Mouse (Mus musculus) kidney, adult 2 months (tissue): ENCODE measurements around the gene Cdiptos.

Experiments
- CTCF ChIP-seq: fragments of 200-500 bp; conservative IDR thresholded peaks from 2 replicates; pipeline ENCODE4 v1.5.1; 2011; ENCODE audit warnings: low read depth, mild to moderate bottlenecking, control low read depth, low read length, moderate library complexity, mixed read lengths; ENCODE audit not compliant: insufficient read depth, insufficient read length
- POLR2A ChIP-seq: fragments of 200-500 bp; IDR thresholded peaks from one replicate; pipeline ENCODE4 v1.6.1; 2011; ENCODE audit warnings: low read depth, low read length, control low read depth

DNA sequence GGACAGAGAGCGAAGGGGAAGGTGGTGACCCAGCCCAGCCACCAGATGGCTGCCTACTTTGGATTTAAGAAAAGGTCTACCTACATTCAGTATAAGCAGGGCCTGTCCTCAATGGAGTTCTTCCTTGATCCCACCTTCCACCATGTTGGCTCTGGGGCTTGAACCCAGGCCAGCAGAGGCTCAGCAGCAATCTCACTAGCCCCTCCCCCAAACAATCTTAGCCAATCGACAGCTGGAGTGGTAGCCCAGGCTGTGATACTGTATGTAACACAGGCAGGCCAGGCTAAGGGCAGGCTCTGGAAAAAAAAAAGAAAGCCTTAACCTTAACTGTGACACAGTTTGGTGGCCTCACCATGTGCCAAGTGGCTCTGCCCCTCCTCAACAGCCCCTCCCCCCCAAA is 35.8 kb upstream of the Cdiptos start:
- TF ChIP-seq CTCF (no peak), POLR2A (no peak)
